Mouse (Mus musculus): ENCODE measurements around the gene Apof.
"Not testable (repeated sequence)": the region's sequence is repeated elsewhere in the genome, so short reads cannot be mapped to it uniquely, and the experiment has no call there.

- not testable (repeated sequence) for TF ChIP-seq CTCF (IDR thresholded peaks at IDR 0.05; ENCODE audit: borderline replicate concordance, insufficient read depth, low read length); POLR2A (IDR thresholded peaks at IDR 0.05; ENCODE audit: low read depth, low read length)
Measured at GRCm38 (mm10) chr10:128260376-128260775, 8.1 kb upstream of the Apof start.

Data from embryonic fibroblast, embryonic 13.5 days (primary cell).